Mouse (Mus musculus) left cerebral cortex, postnatal 25 days (tissue): ENCODE measurements around the gene Cdc5l. TPM values are rescaled to one million over a fixed set of nuclear protein-coding genes. Genes with fewer than 3 reads are reported as not detected.
"Not testable (repeated sequence)": the region's sequence is repeated elsewhere in the genome, so short reads cannot be mapped to it uniquely, and the experiment has no call there.

ENCODE experiments used
- DNase-seq, 2 experiments: peaks; one replicate each; pipeline ENCODE4 v3.0.0; 2022; ENCODE audit warnings: low spot score in 2 of 2, mixed read lengths in 1 of 2
- intact Hi-C: fragments of 180-260 bp; cut with DNase I; formaldehyde crosslinking; loops from one replicate; pipeline ENCODE4 v1.15.1; 2025
- total RNA-seq, 2 experiments: library from RNA; stranded (reverse); gene quantifications; 2 replicates each; pipeline ENCODE4 v1.2.3; 2021

The Cdc5l gene
- 10 to 100 TPM; 55.5 to 58.3 TPM for total RNA-seq

GRCm38 (mm10) chr17:45433419-45434261 lies at the start of gene Cdc5l:
Gene Cdc5l, minus strand, starts transcription at chr17:45433737.
- intact Hi-C loops = no loop called here
- DNase-seq = peak; percentile 96 to 99

- intact Hi-C loops = no loop called here
- DNase-seq = no peak
Measured at GRCm38 (mm10) chr17:45480429-45480828, 46.9 kb upstream of the Cdc5l start.

GRCm38 (mm10) chr17:45478234-45478825 lies 44.8 kb upstream of the Cdc5l start:
- intact Hi-C loops = loop anchor here (1.0 to 5.0 kb wide), 2 partner anchors 74 to 164 kb away; no protein-coding TSS in a partner anchor

GRCm38 (mm10) chr17:45474669-45475465 lies 41.3 kb upstream of the Cdc5l start, which contains the start of gene Spats1:
Gene Spats1, minus strand, starts transcription at chr17:45475415.
- peak; percentile 87 to 95 for DNase-seq
- intact Hi-C loops = loop anchor here (5.0 kb wide), 1 partner anchor 167 kb away; no protein-coding TSS in a partner anchor

More at GRCm38 (mm10) chr17:45478234-45478825, 44.8 kb upstream of the Cdc5l start:
- peak; percentile 79 to 86 for DNase-seq

- no peak for DNase-seq
- intact Hi-C loops = no loop called here
Measured at GRCm38 (mm10) chr17:45474146-45474545, 40.6 kb upstream of the Cdc5l start.

GRCm38 (mm10) chr17:45473667-45474066 lies 40.1 kb upstream of the Cdc5l start:
- intact Hi-C loops = no loop called here
- no peak for DNase-seq

GRCm38 (mm10) chr17:45470726-45471125 lies 37.2 kb upstream of the Cdc5l start:
- intact Hi-C loops = no loop called here

GRCm38 (mm10) chr17:45468302-45468701 lies 34.8 kb upstream of the Cdc5l start:
- no peak for DNase-seq
- intact Hi-C loops = no loop called here

More at GRCm38 (mm10) chr17:45470726-45471125, 37.2 kb upstream of the Cdc5l start:
- peak in 1 of 2 experiments; percentile 71 for DNase-seq

- no peak for DNase-seq
Measured at GRCm38 (mm10) chr17:45466701-45467100, 33.2 kb upstream of the Cdc5l start.

GRCm38 (mm10) chr17:45464255-45464654 lies 30.7 kb upstream of the Cdc5l start:
- DNase-seq = no peak
- intact Hi-C loops = no loop called here

More at GRCm38 (mm10) chr17:45466701-45467100, 33.2 kb upstream of the Cdc5l start:
- intact Hi-C loops = no loop called here

GRCm38 (mm10) chr17:45462506-45462905 lies 29.0 kb upstream of the Cdc5l start:
- intact Hi-C loops = no loop called here
- DNase-seq = no peak

GRCm38 (mm10) chr17:45459062-45459461 lies 25.5 kb upstream of the Cdc5l start:
- no peak for DNase-seq
- intact Hi-C loops = no loop called here

GRCm38 (mm10) chr17:45458516-45458915 lies 25.0 kb upstream of the Cdc5l start:
- DNase-seq = no peak
- intact Hi-C loops = no loop called here

GRCm38 (mm10) chr17:45457487-45457886 lies 23.9 kb upstream of the Cdc5l start:
- no peak for DNase-seq
- intact Hi-C loops = no loop called here

GRCm38 (mm10) chr17:45456260-45457152 lies 23.0 kb upstream of the Cdc5l start:
- intact Hi-C loops = no loop called here

GRCm38 (mm10) chr17:45455783-45456182 lies 22.2 kb upstream of the Cdc5l start:
- intact Hi-C loops, DNase-seq: not testable (repeated sequence)

More at GRCm38 (mm10) chr17:45456260-45457152, 23.0 kb upstream of the Cdc5l start:
- DNase-seq = peak; percentile 24 to 75

- intact Hi-C loops = no loop called here
- no peak for DNase-seq
Measured at GRCm38 (mm10) chr17:45454794-45455193, 21.3 kb upstream of the Cdc5l start.

GRCm38 (mm10) chr17:45452271-45452670 lies 18.7 kb upstream of the Cdc5l start:
- DNase-seq = no peak
- intact Hi-C loops = no loop called here

GRCm38 (mm10) chr17:45450153-45450552 lies 16.6 kb upstream of the Cdc5l start:
- DNase-seq = no peak
- intact Hi-C loops = no loop called here
